Mouse (Mus musculus): ENCODE measurements around the gene Col8a2. TPM values are rescaled to one million over a fixed set of nuclear protein-coding genes. Genes with fewer than 3 reads are reported as not detected.

Gene Col8a2
- polyA plus RNA-seq, 1 experiment from 2014 or later, result 0.71 TPM

GRCm38 (mm10) chr4:126251655-126252254, 34.8 kb upstream of the Col8a2 start:
- H3K9ac ChIP-seq (ENCODE audit: low read depth, low read length), result no peak overlapping the region
- peaks cover 11% of the 10 kb centered on the region for H3K27me3 ChIP-seq (ENCODE audit: control insufficient read depth, insufficient read depth, low read depth, low read length)
- peaks cover 16% of the 10 kb centered on the region for H3K4me1 ChIP-seq (ENCODE audit: control insufficient read depth, low read depth, low read length)
- H3K36me3 ChIP-seq (ENCODE audit: control insufficient read depth, insufficient read depth), result no peaks in the 10 kb centered on the region
- H3K4me3 ChIP-seq (ENCODE audit: low read depth, low read length), result no peak overlapping the region
- ATAC-seq (ENCODE audit: low read depth), result no peak
- 32% methylated on average over 11 of the region's 11 CpGs for WGBS (ENCODE audit: insufficient replicate concordance)
- no peaks in the 10 kb centered on the region for H3K9me3 ChIP-seq (replicated peaks; ENCODE audit: control insufficient read depth, low read length)
- no peak overlapping the region for H3K4me2 ChIP-seq (ENCODE audit: low read depth, low read length)
- 0 out of 2 replicates have a peak overlapping the region, but pooled peaks have one; percentile 7 for H3K27ac ChIP-seq (ENCODE audit: low read length)

GRCm38 (mm10) chr4:126252411-126253237, 34.0 kb upstream of the Col8a2 start:
- ATAC-seq (ENCODE audit: low read depth), result no peak
- H3K27ac ChIP-seq (ENCODE audit: low read length), result no peak overlapping the region
- H3K4me2 ChIP-seq (ENCODE audit: low read depth, low read length), result no peak overlapping the region
- peaks cover 25% of the 10 kb centered on the region for H3K4me1 ChIP-seq (ENCODE audit: control insufficient read depth, low read depth, low read length)
- 73% methylated on average over 17 of the region's 17 CpGs for WGBS (ENCODE audit: insufficient replicate concordance)
- H3K9me3 ChIP-seq (replicated peaks; ENCODE audit: control insufficient read depth, low read length), result no peaks in the 10 kb centered on the region
- no peaks in the 10 kb centered on the region for H3K36me3 ChIP-seq (ENCODE audit: control insufficient read depth, insufficient read depth)
- H3K4me3 ChIP-seq (ENCODE audit: low read depth, low read length), result no peak overlapping the region
- no peak overlapping the region for H3K9ac ChIP-seq (ENCODE audit: low read depth, low read length)
- H3K27me3 ChIP-seq (ENCODE audit: control insufficient read depth, insufficient read depth, low read depth, low read length), result peaks cover 19% of the 10 kb centered on the region

GRCm38 (mm10) chr4:126253637-126254272, 32.8 kb upstream of the Col8a2 start:
- Histone ChIP-seq H3K4me1 (ENCODE audit: control insufficient read depth, low read depth, low read length) (peaks cover 31% of the 10 kb centered on the region), H3K9ac (ENCODE audit: low read depth, low read length) (no peak overlapping the region), H3K36me3 (ENCODE audit: control insufficient read depth, insufficient read depth) (no peaks in the 10 kb centered on the region), H3K9me3 (replicated peaks; ENCODE audit: control insufficient read depth, low read length) (no peaks in the 10 kb centered on the region), H3K27me3 (ENCODE audit: control insufficient read depth, insufficient read depth, low read depth, low read length) (peaks cover 28% of the 10 kb centered on the region), H3K4me2 (ENCODE audit: low read depth, low read length) (0 out of 2 replicates have a peak overlapping the region, but pooled peaks have one; percentile 99), H3K4me3 (ENCODE audit: low read depth, low read length) (no peak overlapping the region), H3K27ac (ENCODE audit: low read length) (no peak overlapping the region)
- no peak for ATAC-seq (ENCODE audit: low read depth)
- WGBS (ENCODE audit: insufficient replicate concordance), result 60% methylated on average over 14 of the region's 14 CpGs

- 38% methylated on average over 9 of the region's 9 CpGs for WGBS (ENCODE audit: insufficient replicate concordance)
- H3K4me2 ChIP-seq (ENCODE audit: low read depth, low read length), result peak overlapping the region; percentile 99
- H3K4me3 ChIP-seq (ENCODE audit: low read depth, low read length), result peak overlapping the region; percentile 81
- no peak overlapping the region for H3K9ac ChIP-seq (ENCODE audit: low read depth, low read length)
- peaks cover 35% of the 10 kb centered on the region for H3K27me3 ChIP-seq (ENCODE audit: control insufficient read depth, insufficient read depth, low read depth, low read length)
- no peaks in the 10 kb centered on the region for H3K9me3 ChIP-seq (replicated peaks; ENCODE audit: control insufficient read depth, low read length)
- H3K4me1 ChIP-seq (ENCODE audit: control insufficient read depth, low read depth, low read length), result peaks cover 38% of the 10 kb centered on the region
- ATAC-seq (ENCODE audit: low read depth), result no peak
- no peaks in the 10 kb centered on the region for H3K36me3 ChIP-seq (ENCODE audit: control insufficient read depth, insufficient read depth)
- H3K27ac ChIP-seq (ENCODE audit: low read length), result no peak overlapping the region
Measured at GRCm38 (mm10) chr4:126254315-126255112, 32.1 kb upstream of the Col8a2 start.

GRCm38 (mm10) chr4:126255113-126256001, 31.2 kb upstream of the Col8a2 start:
- WGBS (ENCODE audit: insufficient replicate concordance), result 1% methylated on average over 48 of the region's 50 CpGs
- peak overlapping the region; percentile 88 for H3K9ac ChIP-seq (ENCODE audit: low read depth, low read length)
- H3K4me1 ChIP-seq (ENCODE audit: control insufficient read depth, low read depth, low read length), result peaks cover 47% of the 10 kb centered on the region
- H3K4me2 ChIP-seq (ENCODE audit: low read depth, low read length), result peak overlapping the region; percentile 99
- H3K36me3 ChIP-seq (ENCODE audit: control insufficient read depth, insufficient read depth), result no peaks in the 10 kb centered on the region
- peak overlapping the region; percentile 78 for H3K27ac ChIP-seq (ENCODE audit: low read length)
- peak overlapping the region; percentile 81 for H3K4me3 ChIP-seq (ENCODE audit: low read depth, low read length)
- H3K27me3 ChIP-seq (ENCODE audit: control insufficient read depth, insufficient read depth, low read depth, low read length), result peaks cover 42% of the 10 kb centered on the region
- no peaks in the 10 kb centered on the region for H3K9me3 ChIP-seq (replicated peaks; ENCODE audit: control insufficient read depth, low read length)
- ATAC-seq (ENCODE audit: low read depth), result no peak

GRCm38 (mm10) chr4:126256131-126256791, 30.3 kb upstream of the Col8a2 start, which contains the start of gene Map7d1:
TSS of gene Map7d1 (minus strand) at chr4:126256343.
- ATAC-seq (ENCODE audit: low read depth), result peak; percentile 80
- Histone ChIP-seq H3K36me3 (ENCODE audit: control insufficient read depth, insufficient read depth) (no peaks in the 10 kb centered on the region), H3K9ac (ENCODE audit: low read depth, low read length) (peak within 1 kb of the TSS; percentile 88), H3K4me1 (ENCODE audit: control insufficient read depth, low read depth, low read length) (peaks cover 56% of the 10 kb centered on the region), H3K9me3 (replicated peaks; ENCODE audit: control insufficient read depth, low read length) (no peaks in the 10 kb centered on the region), H3K27me3 (ENCODE audit: control insufficient read depth, insufficient read depth, low read depth, low read length) (peaks cover 42% of the 10 kb centered on the region), H3K4me3 (ENCODE audit: low read depth, low read length) (peak within 1 kb of the TSS; percentile 81), H3K27ac (ENCODE audit: low read length) (peak within 1 kb of the TSS; percentile 78), H3K4me2 (ENCODE audit: low read depth, low read length) (peak within 1 kb of the TSS; percentile 99)
- under 1% methylated on average over 59 of the region's 59 CpGs for WGBS (ENCODE audit: insufficient replicate concordance)

- H3K4me1 ChIP-seq (ENCODE audit: control insufficient read depth, low read depth, low read length), result peaks cover 60% of the 10 kb centered on the region
- peak; percentile 47 for ATAC-seq (ENCODE audit: low read depth)
- H3K9ac ChIP-seq (ENCODE audit: low read depth, low read length), result peak overlapping the region; percentile 88
- H3K4me3 ChIP-seq (ENCODE audit: low read depth, low read length), result peak overlapping the region; percentile 81
- no peaks in the 10 kb centered on the region for H3K36me3 ChIP-seq (ENCODE audit: control insufficient read depth, insufficient read depth)
- no peaks in the 10 kb centered on the region for H3K9me3 ChIP-seq (replicated peaks; ENCODE audit: control insufficient read depth, low read length)
- H3K27ac ChIP-seq (ENCODE audit: low read length), result peak overlapping the region; percentile 78
- H3K4me2 ChIP-seq (ENCODE audit: low read depth, low read length), result peak overlapping the region; percentile 99
- 13% methylated on average over 26 of the region's 26 CpGs for WGBS (ENCODE audit: insufficient replicate concordance)
- H3K27me3 ChIP-seq (ENCODE audit: control insufficient read depth, insufficient read depth, low read depth, low read length), result peaks cover 42% of the 10 kb centered on the region
Measured at GRCm38 (mm10) chr4:126256967-126257881, 29.4 kb upstream of the Col8a2 start.

Measured in liver, embryonic 16.5 days (tissue).